Mouse (Mus musculus): Measurements from ENCODE around the gene Dctpp1. TPM values are rescaled to one million over a fixed set of nuclear protein-coding genes. Genes with fewer than 3 reads are reported as not detected.

Dctpp1 gene
- polyA plus RNA-seq (2015; fragmentation: Nextera tagmentation; extraction: Ambion mirVana) = 95.6 and 108 TPM in 2 replicates

GRCm38 (mm10) chr7:127260309-127261111 is at the start of gene Dctpp1:
Dctpp1 (minus strand) TSS chr7:127260709.

GRCm38 (mm10) chr7:127296098-127296497 is 35.6 kb upstream of the Dctpp1 start, which contains the start of gene Itgal:
Itgal (plus strand) TSS chr7:127296260.

GRCm38 (mm10) chr7:127273925-127274789 is 13.6 kb upstream of the Dctpp1 start, which contains the start of gene Sephs2:
Sephs2 (minus strand) TSS chr7:127274055.

GRCm38 (mm10) chr7:127243870-127244657 is 16.4 kb downstream of the Dctpp1 start, which contains the start of gene Zfp771:
Zfp771 (plus strand) TSS chr7:127244274.

GRCm38 (mm10) chr7:127232622-127233367 is 27.7 kb downstream of the Dctpp1 start, which contains the start of the genes Zfp553 and Sept1:
Zfp553 (plus strand) TSS chr7:127233061.
Sept1 (minus strand) TSS chr7:127233130.

GRCm38 (mm10) chr7:127208553-127209438 is 51.7 kb downstream of the Dctpp1 start, which contains the start of gene Mylpf:
Mylpf (plus strand) TSS chr7:127208890.

GRCm38 (mm10) chr7:127208295-127208552 is 52.3 kb downstream of the Dctpp1 start, which contains the start of gene Tbc1d10b:
Tbc1d10b (minus strand) TSS chr7:127208468.

Other genes starting within 250 kb of the Dctpp1 start
- gene Mvp, start 246.1 kb downstream of the Dctpp1 start, polyA plus RNA-seq (2015; fragmentation: Nextera tagmentation; extraction: Ambion mirVana) = 4.9 and 5.9 TPM in 2 replicates
- gene Pagr1b, start 244.2 kb downstream of the Dctpp1 start, polyA plus RNA-seq (2015; fragmentation: Nextera tagmentation; extraction: Ambion mirVana) = 0.70 TPM in 1 of 2 replicates, not detected in the other
- 23.1 and 63.2 TPM in 2 replicates for gene Pagr1a, start 243.4 kb downstream of the Dctpp1 start, polyA plus RNA-seq (2015; fragmentation: Nextera tagmentation; extraction: Ambion mirVana)
- 36.5 and 56.8 TPM in 2 replicates for gene Gm42742, start 239.6 kb downstream of the Dctpp1 start, polyA plus RNA-seq (2015; fragmentation: Nextera tagmentation; extraction: Ambion mirVana)
- 128 and 150 TPM in 2 replicates for gene Prrt2, start 239.5 kb downstream of the Dctpp1 start, polyA plus RNA-seq (2015; fragmentation: Nextera tagmentation; extraction: Ambion mirVana)
- 88.1 and 104 TPM in 2 replicates for gene Maz, start 233.7 kb downstream of the Dctpp1 start, polyA plus RNA-seq (2015; fragmentation: Nextera tagmentation; extraction: Ambion mirVana)
- gene Kif22, start 218.2 kb downstream of the Dctpp1 start, polyA plus RNA-seq (2015; fragmentation: Nextera tagmentation; extraction: Ambion mirVana) = 13.7 and 20.7 TPM in 2 replicates
- gene Zg16, start 173.4 kb downstream of the Dctpp1 start, polyA plus RNA-seq (2015; fragmentation: Nextera tagmentation; extraction: Ambion mirVana) = not detected in 2 replicates
- 1.6 and 2.1 TPM in 2 replicates for gene AI467606, start 169.3 kb downstream of the Dctpp1 start, polyA plus RNA-seq (2015; fragmentation: Nextera tagmentation; extraction: Ambion mirVana)
- gene Qprt, start 138.5 kb downstream of the Dctpp1 start, polyA plus RNA-seq (2015; fragmentation: Nextera tagmentation; extraction: Ambion mirVana) = 1.3 and 1.4 TPM in 2 replicates
- gene Spn, start 122.9 kb downstream of the Dctpp1 start, polyA plus RNA-seq (2015; fragmentation: Nextera tagmentation; extraction: Ambion mirVana) = not detected in 2 replicates
- gene Cd2bp2, start 64.7 kb downstream of the Dctpp1 start, polyA plus RNA-seq (2015; fragmentation: Nextera tagmentation; extraction: Ambion mirVana) = 45.4 and 48.6 TPM in 2 replicates
- gene Tbc1d10b, start 52.2 kb downstream of the Dctpp1 start, polyA plus RNA-seq (2015; fragmentation: Nextera tagmentation; extraction: Ambion mirVana) = 37.0 and 44.0 TPM in 2 replicates
- gene Mylpf, start 51.8 kb downstream of the Dctpp1 start, polyA plus RNA-seq (2015; fragmentation: Nextera tagmentation; extraction: Ambion mirVana) = 8.3 and 11.1 TPM in 2 replicates
- gene Zfp553, start 27.6 kb downstream of the Dctpp1 start, polyA plus RNA-seq (2015; fragmentation: Nextera tagmentation; extraction: Ambion mirVana) = 28.1 and 31.9 TPM in 2 replicates
- 9.6 and 10.1 TPM in 2 replicates for gene Sept1, start 27.6 kb downstream of the Dctpp1 start, polyA plus RNA-seq (2015; fragmentation: Nextera tagmentation; extraction: Ambion mirVana)
- gene Zfp771, start 16.4 kb downstream of the Dctpp1 start, polyA plus RNA-seq (2015; fragmentation: Nextera tagmentation; extraction: Ambion mirVana) = 95.4 and 103 TPM in 2 replicates
- gene Sephs2, start 13.3 kb upstream of the Dctpp1 start, polyA plus RNA-seq (2015; fragmentation: Nextera tagmentation; extraction: Ambion mirVana) = 69.7 and 75.9 TPM in 2 replicates
- 0.27 and 0.28 TPM in 2 replicates for gene Itgal, start 35.6 kb upstream of the Dctpp1 start, polyA plus RNA-seq (2015; fragmentation: Nextera tagmentation; extraction: Ambion mirVana)
- gene Zfp768, start 84.9 kb upstream of the Dctpp1 start, polyA plus RNA-seq (2015; fragmentation: Nextera tagmentation; extraction: Ambion mirVana) = 12.9 and 13.5 TPM in 2 replicates
- 5.5 and 6.6 TPM in 2 replicates for gene Zfp747, start 115.3 kb upstream of the Dctpp1 start, polyA plus RNA-seq (2015; fragmentation: Nextera tagmentation; extraction: Ambion mirVana)
- gene 9130019O22Rik, start 126.5 kb upstream of the Dctpp1 start, polyA plus RNA-seq (2015; fragmentation: Nextera tagmentation; extraction: Ambion mirVana) = 2.9 and 3.1 TPM in 2 replicates
- 2.8 and 3.1 TPM in 2 replicates for gene E430018J23Rik, start 132.9 kb upstream of the Dctpp1 start, polyA plus RNA-seq (2015; fragmentation: Nextera tagmentation; extraction: Ambion mirVana)
- 3.2 and 3.8 TPM in 2 replicates for gene Zfp764, start 146.1 kb upstream of the Dctpp1 start, polyA plus RNA-seq (2015; fragmentation: Nextera tagmentation; extraction: Ambion mirVana)
- 31.8 and 32.0 TPM in 2 replicates for gene Zfp688, start 161.4 kb upstream of the Dctpp1 start, polyA plus RNA-seq (2015; fragmentation: Nextera tagmentation; extraction: Ambion mirVana)
- gene Zfp689, start 188.4 kb upstream of the Dctpp1 start, polyA plus RNA-seq (2015; fragmentation: Nextera tagmentation; extraction: Ambion mirVana) = 8.2 and 11.7 TPM in 2 replicates
- gene Prr14, start 198.9 kb upstream of the Dctpp1 start, polyA plus RNA-seq (2015; fragmentation: Nextera tagmentation; extraction: Ambion mirVana) = 26.2 and 33.0 TPM in 2 replicates
- 11.1 and 12.2 TPM in 2 replicates for gene Fbrs, start 218.5 kb upstream of the Dctpp1 start, polyA plus RNA-seq (2015; fragmentation: Nextera tagmentation; extraction: Ambion mirVana)

All from neural tube, postnatal 0 days (tissue).